Mouse (Mus musculus): ENCODE data around the gene Kremen2. TPM values are rescaled to one million over a fixed set of nuclear protein-coding genes. Genes with fewer than 3 reads are reported as not detected.
A peak's percentile ranks its signal among the peaks of the same experiment; 100 is the strongest.

The Kremen2 gene
- polyA plus RNA-seq, 1 experiment from 2014 or later = not detected

- DNase-seq = no peak
- Histone ChIP-seq H3K4me1 (ENCODE audit: insufficient read depth) (peaks cover 16% of the 10 kb centered on the region), H3K4me3 (ENCODE audit: low read depth, low read length) (no peak overlapping the region), H3K9ac (replicated peaks) (no peak overlapping the region), H3K4me2 (ENCODE audit: low read depth, low read length) (no peak overlapping the region), H3K27ac (ENCODE audit: low read depth) (no peak overlapping the region), H3K27me3 (ENCODE audit: insufficient read depth, low read length) (no peaks in the 10 kb centered on the region), H3K9me3 (ENCODE audit: low read length) (no peaks in the 10 kb centered on the region), H3K36me3 (replicated peaks; ENCODE audit: insufficient read depth, low read length) (peaks cover under 1% of the 10 kb centered on the region; the same call in 1 of the 2 replicates)
- TF ChIP-seq CTCF (IDR thresholded peaks at IDR 0.05; ENCODE audit: low read depth) (no peak), EP300 (IDR thresholded peaks at IDR 0.05; ENCODE audit: low read depth) (no peak)
- 43% methylated on average over 1 of the region's 1 CpGs for WGBS (ENCODE audit: insufficient replicate concordance)
- no peak for ATAC-seq
These were observed 15.2 kb downstream of the Kremen2 start for GRCm38 (mm10) chr17:23730441-23730840.

GRCm38 (mm10) chr17:23726758-23727142 lies 18.9 kb downstream of the Kremen2 start:
- H3K36me3 ChIP-seq (replicated peaks; ENCODE audit: insufficient read depth, low read length) = no peaks in the 10 kb centered on the region
- WGBS (ENCODE audit: insufficient replicate concordance) = under 1% methylated on average over 20 of the region's 20 CpGs

DNA sequence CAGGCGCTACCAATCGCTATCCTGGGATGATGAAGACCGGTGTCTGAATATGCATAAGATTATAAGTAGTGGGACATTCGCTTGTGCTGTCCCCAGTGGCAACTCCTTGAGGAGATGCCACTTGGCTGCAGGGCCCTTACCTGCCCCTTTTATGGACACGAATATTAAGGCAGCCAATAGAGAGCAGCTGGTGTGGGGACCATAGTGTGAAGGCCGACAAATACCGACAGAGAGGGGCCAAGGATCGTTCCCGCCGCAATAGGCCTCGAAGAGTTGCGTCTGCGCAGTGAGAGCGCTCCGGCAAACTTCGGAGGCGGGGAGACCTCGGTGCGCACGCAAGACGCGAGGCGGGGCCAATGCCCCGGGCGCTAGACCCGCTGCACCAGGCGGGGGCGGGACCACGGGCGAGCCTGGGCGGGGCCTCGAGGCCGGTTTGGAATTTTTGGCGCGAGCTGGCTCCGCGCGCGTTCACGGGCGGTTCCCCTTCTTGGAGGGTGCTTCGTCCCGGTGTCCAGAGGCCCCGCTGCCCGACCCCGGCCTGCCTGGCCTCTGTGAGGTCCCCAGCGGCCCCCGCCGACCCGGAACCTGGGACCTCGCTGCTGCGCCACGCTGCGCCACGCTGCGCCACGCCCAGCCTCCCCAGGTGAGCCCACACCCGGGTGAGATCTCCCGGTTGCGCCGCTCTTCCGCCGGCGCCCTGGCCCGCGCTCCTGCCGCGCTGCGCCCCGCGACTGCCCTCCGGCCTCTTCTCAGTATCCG lies 19.5 kb downstream of the Kremen2 start, which contains the start of gene Pkmyt1:
Gene Pkmyt1, plus strand, starts transcription at position 338 of the 759 bp plus-strand sequence.
- Histone ChIP-seq H3K4me1 (ENCODE audit: insufficient read depth) (peaks cover 22% of the 10 kb centered on the region), H3K4me2 (ENCODE audit: low read depth, low read length) (peak within 1 kb of the TSS; percentile 90), H3K27ac (ENCODE audit: low read depth) (peak within 1 kb of the TSS; percentile 93), H3K36me3 (replicated peaks; ENCODE audit: insufficient read depth, low read length) (no peaks in the 10 kb centered on the region), H3K4me3 (ENCODE audit: low read depth, low read length) (peak within 1 kb of the TSS; percentile 75), H3K9ac (replicated peaks) (peak within 1 kb of the TSS; percentile 74), H3K9me3 (ENCODE audit: low read length) (no peaks in the 10 kb centered on the region), H3K27me3 (ENCODE audit: insufficient read depth, low read length) (no peaks in the 10 kb centered on the region)
- 3% methylated on average over 61 of the region's 73 CpGs for WGBS (ENCODE audit: insufficient replicate concordance)
- TF ChIP-seq CTCF (IDR thresholded peaks at IDR 0.05; ENCODE audit: low read depth) (no peak), EP300 (IDR thresholded peaks at IDR 0.05; ENCODE audit: low read depth) (no peak)
- DNase-seq (peak; percentile 98), ATAC-seq (peak; percentile 92)

More at GRCm38 (mm10) chr17:23726758-23727142, 18.9 kb downstream of the Kremen2 start:
- H3K9ac ChIP-seq (replicated peaks) = peak overlapping the region; percentile 74
- peak overlapping the region; percentile 90 for H3K4me2 ChIP-seq (ENCODE audit: low read depth, low read length)
- H3K27ac ChIP-seq (ENCODE audit: low read depth) = peak overlapping the region; percentile 93
- H3K4me1 ChIP-seq (ENCODE audit: insufficient read depth) = peaks cover 19% of the 10 kb centered on the region
- ATAC-seq (peak; percentile 89), DNase-seq (peak; percentile 88)
- no peak for TF ChIP-seq EP300 (IDR thresholded peaks at IDR 0.05; ENCODE audit: low read depth)
- TF ChIP-seq CTCF (IDR thresholded peaks at IDR 0.05; ENCODE audit: low read depth) = peak; percentile 36
- peak overlapping the region; percentile 75 for H3K4me3 ChIP-seq (ENCODE audit: low read depth, low read length)
- no peaks in the 10 kb centered on the region for H3K27me3 ChIP-seq (ENCODE audit: insufficient read depth, low read length)
- H3K9me3 ChIP-seq (ENCODE audit: low read length) = no peaks in the 10 kb centered on the region

DNA sequence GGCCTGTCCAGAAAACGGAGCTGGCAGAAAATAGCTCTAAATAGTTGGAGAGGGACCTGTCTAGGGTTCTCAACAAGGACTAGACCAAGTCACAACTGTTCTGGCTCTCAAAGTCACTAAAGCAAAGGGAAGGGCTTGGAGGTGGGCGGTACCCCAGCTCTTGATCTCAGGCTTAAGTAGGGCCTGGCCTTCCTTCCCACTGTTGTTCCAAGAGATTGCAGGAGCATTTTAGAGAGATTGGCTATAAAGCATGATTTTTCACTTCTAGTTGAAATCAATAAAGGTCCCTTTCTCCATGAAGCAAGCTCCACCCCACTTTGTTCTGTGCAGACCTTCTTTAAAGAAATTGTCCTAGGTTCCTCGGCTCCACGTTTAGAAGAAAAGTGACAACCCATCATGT lies 20.2 kb downstream of the Kremen2 start:
- H3K9ac ChIP-seq (replicated peaks) = peak overlapping the region; percentile 74
- H3K4me3 ChIP-seq (ENCODE audit: low read depth, low read length) = peak overlapping the region; percentile 75
- peak overlapping the region; percentile 90 for H3K4me2 ChIP-seq (ENCODE audit: low read depth, low read length)
- DNase-seq (no peak), ATAC-seq (no peak)
- peak overlapping the region; percentile 93 for H3K27ac ChIP-seq (ENCODE audit: low read depth)
- TF ChIP-seq CTCF (IDR thresholded peaks at IDR 0.05; ENCODE audit: low read depth) (no peak), EP300 (IDR thresholded peaks at IDR 0.05; ENCODE audit: low read depth) (no peak)
- no peaks in the 10 kb centered on the region for H3K27me3 ChIP-seq (ENCODE audit: insufficient read depth, low read length)
- no peaks in the 10 kb centered on the region for H3K9me3 ChIP-seq (ENCODE audit: low read length)
- no peaks in the 10 kb centered on the region for H3K36me3 ChIP-seq (replicated peaks; ENCODE audit: insufficient read depth, low read length)
- WGBS (ENCODE audit: insufficient replicate concordance) = 55% methylated on average over 4 of the region's 4 CpGs
- peaks cover 22% of the 10 kb centered on the region for H3K4me1 ChIP-seq (ENCODE audit: insufficient read depth)

DNA sequence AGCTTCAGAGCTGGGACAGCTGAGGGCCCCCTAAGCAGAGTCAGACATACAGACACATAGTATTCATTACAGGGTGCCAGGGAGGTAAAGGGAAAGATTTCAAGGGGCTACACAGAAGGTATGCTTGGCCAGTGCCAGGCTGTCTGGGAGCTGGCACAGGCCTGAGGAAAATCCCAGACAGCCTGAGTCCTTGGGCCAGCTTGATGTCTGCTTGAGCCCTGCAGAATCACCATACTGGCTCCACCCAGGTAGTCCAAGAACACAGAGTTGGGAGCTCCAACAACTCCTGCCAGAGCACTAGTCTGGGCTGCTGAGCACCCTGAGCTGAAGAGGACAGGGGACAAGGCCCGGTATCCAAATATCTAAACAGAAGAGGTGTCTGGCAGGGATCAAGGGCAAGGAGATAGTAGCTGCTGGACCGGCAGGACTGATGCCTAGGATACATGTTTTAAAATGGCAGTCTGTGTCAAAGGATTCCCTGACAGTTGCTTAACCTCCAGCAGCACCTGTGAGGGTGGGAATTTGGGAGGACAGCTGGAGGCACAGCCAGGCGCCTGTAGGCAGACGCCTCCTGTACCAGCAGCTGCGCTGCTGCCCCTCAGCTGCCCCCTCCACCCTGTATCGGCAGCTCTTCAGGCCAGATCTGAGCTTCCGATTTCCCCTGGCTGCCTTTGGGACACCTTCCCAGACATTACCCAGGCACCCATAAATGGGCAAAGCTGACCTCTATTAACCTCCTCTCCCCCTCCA lies 23.1 kb downstream of the Kremen2 start, which contains the start of gene 1520401A03Rik:
Gene 1520401A03Rik, minus strand, starts transcription at position 408 of the 750 bp plus-strand sequence.
- H3K4me3 ChIP-seq (ENCODE audit: low read depth, low read length) = no peak within 1 kb of the TSS
- 77% methylated on average over 7 of the region's 7 CpGs for WGBS (ENCODE audit: insufficient replicate concordance)
- no peaks in the 10 kb centered on the region for H3K9me3 ChIP-seq (ENCODE audit: low read length)
- TF ChIP-seq EP300 (IDR thresholded peaks at IDR 0.05; ENCODE audit: low read depth) (no peak), CTCF (IDR thresholded peaks at IDR 0.05; ENCODE audit: low read depth) (no peak)
- no peak within 1 kb of the TSS for H3K4me2 ChIP-seq (ENCODE audit: low read depth, low read length)
- H3K36me3 ChIP-seq (replicated peaks; ENCODE audit: insufficient read depth, low read length) = no peaks in the 10 kb centered on the region
- H3K27me3 ChIP-seq (ENCODE audit: insufficient read depth, low read length) = 0 out of 2 replicates have a peak, but pooled peaks cover 3% of the 10 kb centered on the region
- no peak within 1 kb of the TSS for H3K27ac ChIP-seq (ENCODE audit: low read depth)
- ATAC-seq = no peak
- H3K9ac ChIP-seq (replicated peaks) = no peak within 1 kb of the TSS
- H3K4me1 ChIP-seq (ENCODE audit: insufficient read depth) = peaks cover 22% of the 10 kb centered on the region
- no peak for DNase-seq

- Histone ChIP-seq H3K4me2 (ENCODE audit: low read depth, low read length) (no peak overlapping the region), H3K27me3 (ENCODE audit: insufficient read depth, low read length) (0 out of 2 replicates have a peak, but pooled peaks cover 3% of the 10 kb centered on the region), H3K4me3 (ENCODE audit: low read depth, low read length) (no peak overlapping the region), H3K9me3 (ENCODE audit: low read length) (no peaks in the 10 kb centered on the region), H3K36me3 (replicated peaks; ENCODE audit: insufficient read depth, low read length) (no peaks in the 10 kb centered on the region), H3K9ac (replicated peaks) (no peak overlapping the region), H3K27ac (ENCODE audit: low read depth) (no peak overlapping the region), H3K4me1 (ENCODE audit: insufficient read depth) (peaks cover 16% of the 10 kb centered on the region)
- DNase-seq (no peak), ATAC-seq (no peak)
- 63% methylated on average over 2 of the region's 2 CpGs for WGBS (ENCODE audit: insufficient replicate concordance)
- TF ChIP-seq EP300 (IDR thresholded peaks at IDR 0.05; ENCODE audit: low read depth) (no peak), CTCF (IDR thresholded peaks at IDR 0.05; ENCODE audit: low read depth) (no peak)
These were observed 23.7 kb downstream of the Kremen2 start for GRCm38 (mm10) chr17:23721886-23722285.
